Mouse (Mus musculus) intestine, embryonic 14.5 days (tissue): ENCODE results near the gene Mgarp. TPM values are rescaled to one million over a fixed set of nuclear protein-coding genes. Genes with fewer than 3 reads are reported as not detected.
"Not testable (repeated sequence)": the region's sequence is repeated elsewhere in the genome, so short reads cannot be mapped to it uniquely, and the experiment has no call there.

ENCODE experiments used
- ATAC-seq: fragments of 200-750 bp; cut with Nextera tagmentation; replicated peaks from 2 replicates; pipeline ENCODE4 v1.8.0; 2017; ENCODE audit warnings: low read depth, moderate number of reproducible peaks, moderate TSS enrichment, moderate library complexity; ENCODE audit not compliant: low FRiP score, low TSS enrichment
- DNase-seq: peaks from one replicate; pipeline ENCODE4 v3.0.0-alpha.2; 2018; ENCODE audit warnings: low spot score
- H3K27ac ChIP-seq: fragments of 300-500 bp; sonication (generic); 2 replicates; pipeline ENCODE4 v1.5.1; 2014; ENCODE audit warnings: low read depth, mild to moderate bottlenecking, control low read depth
- H3K27me3 ChIP-seq: fragments of 300-500 bp; sonication (generic); replicated peaks from 2 replicates; pipeline ENCODE4 v1.6.1; 2014; ENCODE audit warnings: low read length, control low read depth; ENCODE audit not compliant: control insufficient read depth, insufficient read depth
- H3K36me3 ChIP-seq: fragments of 300-500 bp; sonication (generic); 2 replicates; pipeline ENCODE4 v1.6.1; 2014; ENCODE audit warnings: low read length, control low read depth; ENCODE audit not compliant: control insufficient read depth, insufficient read depth
- H3K4me1 ChIP-seq: fragments of 300-500 bp; sonication (generic); replicated peaks from 2 replicates; pipeline ENCODE4 v1.6.1; 2014; ENCODE audit warnings: low read length, control low read depth, mixed read lengths; ENCODE audit not compliant: control insufficient read depth, insufficient read depth
- H3K4me2 ChIP-seq: fragments of 300-500 bp; sonication (generic); 2 replicates; pipeline ENCODE4 v1.6.1; 2014; ENCODE audit warnings: low read length
- H3K4me3 ChIP-seq: fragments of 300-500 bp; sonication (generic); 2 replicates; pipeline ENCODE4 v1.5.1; 2014; ENCODE audit warnings: low read depth, low read length, control low read depth, mixed read lengths
- H3K9ac ChIP-seq: fragments of 300-500 bp; sonication (generic); 2 replicates; pipeline ENCODE4 v1.6.1; 2014; ENCODE audit warnings: mild to moderate bottlenecking, low read length
- H3K9me3 ChIP-seq: fragments of 300-500 bp; sonication (generic); 2 replicates; pipeline ENCODE4 v1.6.1; 2016; ENCODE audit warnings: low read length, control low read depth; ENCODE audit not compliant: control insufficient read depth
- WGBS: fragments of 180-500 bp; shearing (Covaris S2); extraction: QIAGEN DNeasy Blood & Tissue Kit; methylation state at CpG from one replicate; pipeline ENCODE4 v1.1.7; 2014; 5-methylcytosine and 5-hydroxymethylcytosine counted together
- polyA plus RNA-seq: library from polyadenylated mRNA; unstranded; fragments of >200 nt; fragmentation: Nextera tagmentation; extraction: Ambion mirVana; gene quantifications from 2 replicates; pipeline ENCODE4 v1.2.1, GENCODE M21; 2014

Mgarp gene
- polyA plus RNA-seq, 1 experiment from 2014 or later: 4.6 TPM

- H3K4me3 ChIP-seq: no peak overlapping the region
- 89% methylated on average over 2 of the region's 2 CpGs for WGBS
- no peaks in the 10 kb centered on the region for H3K9me3 ChIP-seq
- no peaks in the 10 kb centered on the region for H3K36me3 ChIP-seq
- 0 out of 2 replicates have a peak, but pooled peaks cover 2% of the 10 kb centered on the region for H3K4me1 ChIP-seq
- no peak overlapping the region for H3K4me2 ChIP-seq
- DNase-seq (no peak), ATAC-seq (no peak)
- peaks cover 18% of the 10 kb centered on the region; the same call in 1 of the 2 replicates for H3K27me3 ChIP-seq
- no peak overlapping the region for H3K27ac ChIP-seq
- no peak overlapping the region for H3K9ac ChIP-seq
Measured at GRCm38 (mm10) chr3:51393651-51394050, 2.9 kb downstream of the Mgarp start.

DNA sequence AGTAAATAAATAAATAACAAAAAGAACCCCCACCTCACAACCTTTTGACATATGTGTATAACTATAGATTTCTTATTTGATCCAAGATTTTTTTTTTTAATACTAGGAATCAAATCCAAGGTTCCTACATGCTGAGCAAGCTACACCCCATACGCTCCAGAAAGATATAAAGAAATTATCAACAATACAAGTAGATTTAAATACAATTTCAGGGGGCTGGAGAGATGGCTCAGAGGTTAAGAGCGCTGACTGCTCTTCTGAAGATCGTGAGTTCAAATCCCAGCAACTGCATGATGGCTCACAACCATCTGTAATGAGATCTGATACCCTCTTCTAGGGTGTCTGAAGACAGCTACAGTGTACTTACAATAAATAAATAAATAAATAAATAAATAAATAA, 3.5 kb downstream of the Mgarp start:
- not testable (repeated sequence) for H3K4me1 ChIP-seq, H3K4me3 ChIP-seq, H3K4me2 ChIP-seq, H3K9ac ChIP-seq, ATAC-seq, DNase-seq, H3K27ac ChIP-seq, H3K36me3 ChIP-seq, H3K9me3 ChIP-seq
- peaks cover 19% of the 10 kb centered on the region; the same call in 1 of the 2 replicates for H3K27me3 ChIP-seq
- WGBS: 95% methylated on average over 3 of the region's 3 CpGs

DNA sequence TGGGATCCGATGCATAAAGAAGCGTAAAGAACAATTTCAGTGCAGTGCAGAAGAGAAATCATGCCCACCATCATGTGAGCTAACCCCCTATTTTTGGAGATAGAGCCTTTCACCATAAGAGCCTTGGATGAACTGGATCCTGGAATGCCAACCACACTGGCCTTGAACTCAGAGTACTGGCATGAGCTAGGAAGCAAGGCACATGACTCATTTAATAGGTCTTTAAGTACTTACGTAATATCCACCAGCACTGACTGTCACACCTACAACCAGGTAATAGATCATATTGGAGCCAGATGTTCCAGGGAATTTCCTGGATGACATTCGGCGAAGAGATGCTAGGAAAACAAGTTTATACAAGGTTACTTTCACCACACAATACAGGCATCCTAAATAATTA, 4.9 kb downstream of the Mgarp start:
- Histone ChIP-seq H3K4me1 (0 out of 2 replicates have a peak, but pooled peaks cover 2% of the 10 kb centered on the region), H3K36me3 (no peaks in the 10 kb centered on the region), H3K4me2 (no peak overlapping the region), H3K9ac (no peak overlapping the region), H3K27ac (no peak overlapping the region), H3K4me3 (no peak overlapping the region), H3K27me3 (peaks cover 17% of the 10 kb centered on the region; the same call in 1 of the 2 replicates), H3K9me3 (no peaks in the 10 kb centered on the region)
- ATAC-seq (no peak), DNase-seq (no peak)
- 93% methylated on average over 5 of the region's 5 CpGs for whole genome bisulfite sequencing

GRCm38 (mm10) chr3:51391095-51391494, 5.4 kb downstream of the Mgarp start:
- H3K9me3 ChIP-seq: no peaks in the 10 kb centered on the region
- H3K36me3 ChIP-seq: no peaks in the 10 kb centered on the region
- WGBS: 77% methylated on average over 5 of the region's 5 CpGs
- 0 out of 2 replicates have a peak, but pooled peaks cover 2% of the 10 kb centered on the region for H3K4me1 ChIP-seq
- H3K27ac ChIP-seq: no peak overlapping the region
- no peak overlapping the region for H3K9ac ChIP-seq
- DNase-seq (no peak), ATAC-seq (no peak)
- no peak overlapping the region for H3K4me3 ChIP-seq
- H3K4me2 ChIP-seq: no peak overlapping the region
- peaks cover 13% of the 10 kb centered on the region; the same call in 1 of the 2 replicates for H3K27me3 ChIP-seq

DNA sequence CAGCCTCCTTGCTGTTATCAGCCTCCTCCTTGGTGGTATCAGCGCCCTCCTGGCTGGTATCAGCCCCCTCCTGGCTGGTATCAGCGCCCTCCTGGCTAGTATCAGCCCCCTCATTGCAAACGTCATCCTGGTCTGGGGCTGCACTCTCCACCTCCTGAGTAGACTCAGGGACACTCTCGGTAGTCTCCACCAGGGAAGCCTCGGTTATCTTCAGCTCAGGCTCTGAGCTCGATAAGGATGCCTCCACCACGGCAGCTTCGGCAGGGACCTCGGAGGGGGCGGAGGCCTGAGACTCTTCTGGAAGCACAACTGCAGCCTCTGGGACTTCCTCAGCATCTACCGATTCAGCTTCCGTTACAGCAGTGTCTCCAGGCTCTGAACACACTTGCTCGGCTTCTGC, 7.6 kb downstream of the Mgarp start:
- Histone ChIP-seq H3K4me2 (peak overlapping the region; percentile 46), H3K4me1 (no peaks in the 10 kb centered on the region), H3K9me3 (no peaks in the 10 kb centered on the region), H3K36me3 (no peaks in the 10 kb centered on the region), H3K27ac (no peak overlapping the region), H3K9ac (0 out of 2 replicates have a peak overlapping the region, but pooled peaks have one; percentile 16), H3K27me3 (0 out of 2 replicates have a peak, but pooled peaks cover 4% of the 10 kb centered on the region), H3K4me3 (0 out of 2 replicates have a peak overlapping the region, but pooled peaks have one; percentile 6)
- ATAC-seq (no peak), DNase-seq (peak; percentile 56)
- 3% methylated on average over 13 of the region's 13 CpGs for WGBS

DNA sequence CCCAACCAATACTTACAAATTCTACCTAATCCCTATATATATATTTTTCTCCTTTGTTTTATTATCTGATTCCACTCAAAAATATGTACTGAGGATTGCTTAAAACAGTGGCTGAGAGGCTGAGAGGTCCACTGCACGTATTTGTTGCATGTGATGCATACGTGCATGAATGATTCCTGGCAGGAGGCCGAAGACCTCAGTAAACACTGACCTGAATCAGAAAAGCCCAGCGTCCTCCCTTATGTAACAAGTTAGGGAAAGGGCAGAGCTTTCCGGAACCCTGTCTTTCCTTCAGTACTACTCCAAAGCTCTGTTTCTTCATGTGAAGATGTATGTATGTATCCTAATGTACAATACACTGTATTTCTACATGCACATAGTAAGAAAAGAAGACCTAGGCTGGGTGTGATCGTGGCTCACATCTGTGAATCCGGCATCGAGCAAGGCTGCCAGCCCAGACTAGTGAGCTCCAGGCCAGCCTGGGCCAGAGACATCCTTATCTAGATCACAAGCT, 8.6 kb downstream of the Mgarp start:
- no peak overlapping the region for H3K4me3 ChIP-seq
- no peaks in the 10 kb centered on the region for H3K9me3 ChIP-seq
- H3K27ac ChIP-seq: no peak overlapping the region
- H3K36me3 ChIP-seq: no peaks in the 10 kb centered on the region
- 65% methylated on average over 8 of the region's 8 CpGs for WGBS
- H3K4me2 ChIP-seq: no peak overlapping the region
- no peaks in the 10 kb centered on the region for H3K4me1 ChIP-seq
- no peak for ATAC-seq
- DNase-seq: no peak
- H3K9ac ChIP-seq: no peak overlapping the region
- H3K27me3 ChIP-seq: 0 out of 2 replicates have a peak, but pooled peaks cover 4% of the 10 kb centered on the region

DNA sequence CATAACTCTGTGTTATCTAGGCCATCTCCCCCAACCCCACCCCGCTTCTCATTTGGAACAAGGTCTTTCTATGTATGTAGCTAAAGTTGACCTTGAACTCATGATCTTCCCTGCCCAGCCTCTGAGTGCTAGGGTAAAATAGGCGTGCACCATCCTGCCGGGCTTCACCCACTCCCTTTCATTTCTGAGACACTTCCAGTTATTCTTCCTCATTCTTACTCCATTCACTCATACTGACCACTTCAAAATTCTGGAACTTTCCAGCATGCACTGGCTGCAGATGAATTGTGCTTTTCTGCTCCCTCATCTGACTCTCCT, 9.4 kb downstream of the Mgarp start:
- 0 out of 2 replicates have a peak, but pooled peaks cover 4% of the 10 kb centered on the region for H3K27me3 ChIP-seq
- H3K4me3 ChIP-seq: no peak overlapping the region
- ATAC-seq (no peak), DNase-seq (no peak)
- no peaks in the 10 kb centered on the region for H3K4me1 ChIP-seq
- H3K36me3 ChIP-seq: no peaks in the 10 kb centered on the region
- H3K4me2 ChIP-seq: no peak overlapping the region
- H3K9ac ChIP-seq: no peak overlapping the region
- H3K9me3 ChIP-seq: no peaks in the 10 kb centered on the region
- 80% methylated on average over 3 of the region's 3 CpGs for WGBS
- no peak overlapping the region for H3K27ac ChIP-seq

DNA sequence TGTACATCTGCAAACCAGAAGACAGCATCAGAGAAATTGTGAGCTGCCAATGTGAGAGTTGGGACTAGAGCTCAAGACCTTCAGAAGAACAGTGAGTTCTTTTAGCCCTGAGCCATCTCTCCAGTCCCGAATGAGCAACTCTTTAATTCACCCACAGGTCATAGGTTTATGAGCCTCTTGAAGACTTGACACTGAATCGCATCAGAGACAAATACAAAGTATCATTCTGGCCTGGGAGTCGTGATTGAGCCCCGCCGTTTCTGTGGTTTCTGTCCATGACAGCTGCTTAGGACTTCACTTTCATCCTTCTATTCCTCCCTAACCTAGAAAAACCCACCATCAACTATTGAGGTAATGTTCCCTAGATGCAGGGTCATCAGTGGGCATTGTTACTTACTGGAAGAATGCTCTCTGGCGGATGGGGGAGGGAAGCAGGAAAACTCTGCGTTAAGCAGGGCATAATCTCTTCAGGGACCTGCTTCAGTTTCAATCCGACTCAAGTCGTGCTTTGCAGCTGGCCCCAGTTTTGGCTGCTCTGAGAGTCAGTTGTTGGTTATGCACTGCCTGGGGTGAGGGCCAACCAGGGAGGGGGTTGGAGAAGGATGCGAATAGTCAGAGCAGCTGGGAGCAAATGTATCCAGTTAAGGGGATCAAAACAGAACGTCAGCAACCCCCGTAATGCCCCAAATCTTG, 10.0 kb downstream of the Mgarp start:
- H3K27ac ChIP-seq: no peak overlapping the region
- no peak overlapping the region for H3K9ac ChIP-seq
- H3K9me3 ChIP-seq: no peaks in the 10 kb centered on the region
- ATAC-seq (no peak), DNase-seq (no peak)
- WGBS: 47% methylated on average over 12 of the region's 12 CpGs
- H3K27me3 ChIP-seq: 0 out of 2 replicates have a peak, but pooled peaks cover 4% of the 10 kb centered on the region
- no peak overlapping the region for H3K4me3 ChIP-seq
- no peak overlapping the region for H3K4me2 ChIP-seq
- H3K4me1 ChIP-seq: no peaks in the 10 kb centered on the region
- H3K36me3 ChIP-seq: no peaks in the 10 kb centered on the region

GRCm38 (mm10) chr3:51383409-51383808, 13.1 kb downstream of the Mgarp start:
- H3K27me3 ChIP-seq: 0 out of 2 replicates have a peak, but pooled peaks cover 4% of the 10 kb centered on the region
- no peaks in the 10 kb centered on the region for H3K36me3 ChIP-seq
- DNase-seq: no peak
- H3K27ac ChIP-seq: no peak overlapping the region
- ATAC-seq: no peak
- H3K4me1 ChIP-seq: peaks cover 6% of the 10 kb centered on the region; the same call in 1 of the 2 replicates
- no peak overlapping the region for H3K4me3 ChIP-seq
- no peak overlapping the region for H3K4me2 ChIP-seq
- no peaks in the 10 kb centered on the region for H3K9me3 ChIP-seq
- H3K9ac ChIP-seq: no peak overlapping the region
- 80% methylated on average over 12 of the region's 12 CpGs for WGBS
